Mouse (Mus musculus) pancreas, adult 10 weeks (tissue): ENCODE data around the gene Csrnp3. TPM values are rescaled to one million over a fixed set of nuclear protein-coding genes. Genes with fewer than 3 reads are reported as not detected.

ENCODE experiments used
- polyA plus RNA-seq: library from polyadenylated mRNA; stranded (reverse); fragments of 350-450 nt; fragmentation: Illumina TruSeq; extraction: RNeasy Lipid Tissue Mini Kit (QIAGEN cat#74804); gene quantifications from one replicate; pipeline ENCODE4 v1.2.3, GENCODE M21; 2015; ENCODE audit warnings: low read depth, low replicate concordance; ENCODE audit not compliant: insufficient read depth

Gene Csrnp3
- not detected for polyA plus RNA-seq

DNA sequence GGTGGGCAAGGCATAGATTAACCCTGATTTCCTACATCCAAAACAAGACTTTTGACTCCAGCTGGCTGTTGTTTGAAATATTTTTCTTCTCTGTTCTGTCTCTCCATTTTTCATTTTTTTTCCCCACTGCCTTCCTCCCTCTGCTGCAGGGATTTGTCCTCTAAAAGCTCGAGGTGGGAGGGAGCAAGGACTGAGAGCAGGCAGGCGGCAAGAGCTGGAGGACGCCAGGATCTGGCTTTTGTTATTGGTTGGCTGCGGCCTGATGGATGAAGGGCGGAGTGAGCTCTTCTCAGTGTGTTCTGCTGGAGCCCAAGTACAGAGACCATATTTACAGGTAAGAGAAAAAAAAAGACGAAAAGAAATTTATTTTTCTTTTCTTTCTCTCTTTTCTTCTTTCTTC is at the start of gene Csrnp3:
Gene Csrnp3 (plus strand): TSS at position 217 of the 400 bp plus-strand sequence.

Other genes starting within 250 kb of the Csrnp3 start
- gene Scn2a, start 225.0 kb upstream of the Csrnp3 start, polyA plus RNA-seq = not detected